Mouse (Mus musculus) thymus, adult 2 months (tissue): Measurements from ENCODE around the gene H2-Ab1. TPM values are rescaled to one million over a fixed set of nuclear protein-coding genes. Genes with fewer than 3 reads are reported as not detected.

Experiments
- DNase-seq: peaks from one replicate; pipeline ENCODE4 v3.0.0; 2021
- H3K27ac ChIP-seq: fragments of 200-500 bp; 2 replicates; pipeline ENCODE4 v1.5.1; 2012; ENCODE audit warnings: low read length, control low read depth; ENCODE audit not compliant: control insufficient read depth, insufficient read depth
- H3K27me3 ChIP-seq: fragments of 200-500 bp; 2 replicates; pipeline ENCODE4 v1.6.1; 2012; ENCODE audit warnings: mild to moderate bottlenecking, low read length, moderate library complexity, mixed read lengths; ENCODE audit not compliant: control insufficient read depth, insufficient read depth
- H3K36me3 ChIP-seq: fragments of 200-500 bp; 2 replicates; pipeline ENCODE4 v1.6.1; 2012; ENCODE audit warnings: mild to moderate bottlenecking, low read length, moderate library complexity; ENCODE audit not compliant: control insufficient read depth, insufficient read depth
- H3K4me1 ChIP-seq: fragments of 200-500 bp; replicated peaks from 2 replicates; pipeline ENCODE4 v1.6.1; 2012; ENCODE audit warnings: low read length; ENCODE audit not compliant: control insufficient read depth, insufficient read depth
- H3K4me3 ChIP-seq: fragments of 200-500 bp; 2 replicates; pipeline ENCODE4 v1.5.1; 2012; ENCODE audit warnings: mild to moderate bottlenecking, low read length, control low read depth, moderate library complexity; ENCODE audit not compliant: control insufficient read depth, insufficient read depth
- CTCF ChIP-seq: fragments of 200-500 bp; IDR thresholded peaks from 2 replicates; pipeline ENCODE4 v1.5.1; 2012; ENCODE audit warnings: mild to moderate bottlenecking, control low read depth, low read length, moderate library complexity, borderline replicate concordance; ENCODE audit not compliant: control insufficient read depth, poor library complexity, insufficient read depth; ENCODE audit errors: extremely low read depth
- POLR2A ChIP-seq: fragments of 200-500 bp; IDR thresholded peaks from 2 replicates; pipeline ENCODE4 v1.6.1; 2012; ENCODE audit warnings: mild to moderate bottlenecking, low read length, control low read depth, moderate library complexity; ENCODE audit not compliant: control insufficient read depth, poor library complexity, insufficient read depth; ENCODE audit errors: extremely low read depth
- WGBS: fragments of 180-500 bp; shearing (Covaris S2); methylation state at CpG from one replicate; pipeline ENCODE4 v1.1.7; 2018; 5-methylcytosine and 5-hydroxymethylcytosine counted together
- polyA plus RNA-seq: library from polyadenylated mRNA; depleted of rRNA; stranded (reverse); fragments of >200 nt; gene quantifications from 2 replicates; pipeline ENCODE4 v1.2.3, GENCODE M21; 2012; rRNA removed

The H2-Ab1 gene
- polyA plus RNA-seq, 1 experiment, result 4,004 TPM

DNA sequence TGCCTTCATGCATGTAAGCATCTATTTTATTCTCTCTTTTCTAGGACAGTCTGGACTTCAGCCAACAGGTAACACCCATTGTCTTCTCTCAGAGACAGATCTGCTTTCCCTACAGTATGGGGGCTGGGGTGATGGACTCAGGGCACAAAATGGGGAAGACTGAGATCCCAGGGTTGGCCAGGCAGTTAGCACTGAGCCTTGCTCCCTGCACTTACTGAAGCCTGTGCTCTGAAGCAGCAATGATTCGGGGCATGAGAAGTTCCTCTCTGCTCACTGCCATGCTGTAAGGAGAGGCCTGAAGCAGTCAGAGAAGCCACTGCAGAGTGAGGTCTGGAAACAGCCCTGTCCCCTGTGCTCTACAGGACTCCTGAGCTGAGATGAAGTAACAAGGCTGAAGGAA, 58.0 kb downstream of the H2-Ab1 start:
- no peak for TF ChIP-seq POLR2A
- TF ChIP-seq CTCF, result no peak
- no peak overlapping the region for H3K4me3 ChIP-seq
- no peak overlapping the region for H3K27ac ChIP-seq
- no peaks in the 10 kb centered on the region for H3K27me3 ChIP-seq
- no peaks in the 10 kb centered on the region for H3K36me3 ChIP-seq
- DNase-seq, result no peak
- 81% methylated on average over 1 of the region's 1 CpGs for WGBS
- H3K4me1 ChIP-seq, result peaks cover 4% of the 10 kb centered on the region

DNA sequence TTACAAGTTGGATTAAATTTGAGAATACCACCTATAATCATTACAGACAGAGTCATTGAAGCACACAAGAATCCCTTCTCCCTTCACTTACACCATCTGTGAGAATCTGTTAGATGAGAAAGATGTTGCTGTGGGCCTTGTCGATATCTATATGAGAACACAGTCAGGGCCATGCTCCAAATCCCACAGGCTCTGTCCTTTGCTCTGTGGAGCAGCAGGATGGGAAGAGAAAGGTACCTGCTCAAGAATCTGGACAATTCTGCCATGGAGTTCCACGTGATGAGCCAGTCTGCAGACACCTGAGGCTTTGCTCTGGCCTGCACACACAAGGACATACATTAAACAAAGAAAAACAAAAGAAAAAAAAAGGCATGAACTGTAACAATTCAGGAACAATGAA, 59.2 kb downstream of the H2-Ab1 start:
- Histone ChIP-seq H3K27ac (no peak overlapping the region), H3K27me3 (no peaks in the 10 kb centered on the region), H3K4me3 (no peak overlapping the region), H3K4me1 (peaks cover 4% of the 10 kb centered on the region), H3K36me3 (no peaks in the 10 kb centered on the region)
- no peak for DNase-seq
- WGBS, result 91% methylated on average over 2 of the region's 2 CpGs
- no peak for TF ChIP-seq CTCF
- no peak for TF ChIP-seq POLR2A

DNA sequence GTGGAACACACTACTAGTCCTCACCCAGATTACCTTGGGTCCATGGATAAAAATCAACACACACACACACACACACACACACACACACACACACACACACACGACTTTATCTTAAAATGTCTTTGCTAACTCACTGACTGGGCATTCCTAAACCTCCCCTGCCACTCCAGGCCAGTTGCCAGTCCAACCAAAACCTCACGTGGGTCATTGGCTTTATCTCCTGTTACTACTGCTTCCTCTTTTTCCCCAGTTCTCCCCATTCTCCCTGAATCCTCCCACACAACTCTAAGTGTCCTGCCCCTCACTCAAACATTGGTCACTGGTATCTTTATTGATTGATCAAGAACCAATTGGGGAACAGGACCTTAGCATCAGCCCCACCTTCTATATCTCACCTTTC, 59.8 kb downstream of the H2-Ab1 start:
- TF ChIP-seq CTCF (no peak), POLR2A (no peak)
- H3K36me3 ChIP-seq, result no peaks in the 10 kb centered on the region
- no peak overlapping the region for H3K4me3 ChIP-seq
- WGBS, result 41% methylated on average over 2 of the region's 2 CpGs
- DNase-seq, result no peak
- no peaks in the 10 kb centered on the region for H3K27me3 ChIP-seq
- peaks cover under 1% of the 10 kb centered on the region for H3K4me1 ChIP-seq
- no peak overlapping the region for H3K27ac ChIP-seq

Other genes with a start within 250 kb of the H2-Ab1 start
- 38.4 and 40.7 TPM in 2 replicates for gene Ring1, start 233.0 kb upstream of the H2-Ab1 start, polyA plus RNA-seq
- gene H2-Ke6, start 229.6 kb upstream of the H2-Ab1 start, polyA plus RNA-seq, result 127 and 141 TPM in 2 replicates
- gene Slc39a7, start 226.0 kb upstream of the H2-Ab1 start, polyA plus RNA-seq, result 187 and 195 TPM in 2 replicates
- 143 and 164 TPM in 2 replicates for gene Rxrb, start 225.9 kb upstream of the H2-Ab1 start, polyA plus RNA-seq
- gene Col11a2, start 218.3 kb upstream of the H2-Ab1 start, polyA plus RNA-seq, result 8.5 and 11.8 TPM in 2 replicates
- gene H2-Oa, start 165.3 kb upstream of the H2-Ab1 start, polyA plus RNA-seq, result 122 and 154 TPM in 2 replicates
- gene H2-DMa, start 138.1 kb upstream of the H2-Ab1 start, polyA plus RNA-seq, result 141 and 177 TPM in 2 replicates
- 236 and 257 TPM in 2 replicates for gene Brd2, start 135.1 kb upstream of the H2-Ab1 start, polyA plus RNA-seq
- gene H2-DMb2, start 114.4 kb upstream of the H2-Ab1 start, polyA plus RNA-seq, result 119 and 123 TPM in 2 replicates
- gene H2-DMb1, start 104.6 kb upstream of the H2-Ab1 start, polyA plus RNA-seq, result 130 and 197 TPM in 2 replicates
- 197 and 202 TPM in 2 replicates for gene Tap1, start 70.1 kb upstream of the H2-Ab1 start, polyA plus RNA-seq
- 288 and 334 TPM in 2 replicates for gene Psmb9, start 69.9 kb upstream of the H2-Ab1 start, polyA plus RNA-seq
- 656 and 705 TPM in 2 replicates for gene Psmb8, start 60.0 kb upstream of the H2-Ab1 start, polyA plus RNA-seq
- 231 and 232 TPM in 2 replicates for gene Tap2, start 54.2 kb upstream of the H2-Ab1 start, polyA plus RNA-seq
- gene H2-Ob, start 18.8 kb upstream of the H2-Ab1 start, polyA plus RNA-seq, result 30.1 and 37.5 TPM in 2 replicates
- gene H2-Aa, start 30.1 kb downstream of the H2-Ab1 start, polyA plus RNA-seq, result 1,027 and 1,363 TPM in 2 replicates
- gene H2-Eb1, start 48.2 kb downstream of the H2-Ab1 start, polyA plus RNA-seq, result 492 and 666 TPM in 2 replicates
- 7.6 and 10.0 TPM in 2 replicates for gene H2-Eb2, start 68.0 kb downstream of the H2-Ab1 start, polyA plus RNA-seq
- gene Btnl2, start 97.1 kb downstream of the H2-Ab1 start, polyA plus RNA-seq, result 1.3 and 1.4 TPM in 2 replicates
- gene Btnl1, start 119.4 kb downstream of the H2-Ab1 start, polyA plus RNA-seq, result 0.54 and 0.83 TPM in 2 replicates
- gene BC051142, start 141.1 kb downstream of the H2-Ab1 start, polyA plus RNA-seq, result 1.2 and 1.4 TPM in 2 replicates
- 0.63 and 1.2 TPM in 2 replicates for gene Btnl4, start 219.6 kb downstream of the H2-Ab1 start, polyA plus RNA-seq